Mouse (Mus musculus) ES-Bruce4 (cell line): ENCODE measurements around the gene Clasp1. TPM values are rescaled to one million over a fixed set of nuclear protein-coding genes. Genes with fewer than 3 reads are reported as not detected.
A peak's percentile ranks its signal among the peaks of the same experiment; 100 is the strongest.

Source experiments
- H3K27ac ChIP-seq: 2 replicates; pipeline ENCODE4 v1.5.1; 2012; ENCODE audit warnings: low read length, inconsistent platforms; ENCODE audit not compliant: insufficient read depth
- H3K27me3 ChIP-seq: 2 replicates; pipeline ENCODE4 v1.6.1; 2012; ENCODE audit warnings: mild to moderate bottlenecking, low read length, inconsistent platforms; ENCODE audit not compliant: control insufficient read depth, poor library complexity, insufficient read depth, severe bottlenecking
- H3K36me3 ChIP-seq: 2 replicates; pipeline ENCODE4 v1.6.1; 2012; ENCODE audit warnings: inconsistent platforms, mild to moderate bottlenecking, low read length, moderate library complexity; ENCODE audit not compliant: control insufficient read depth, poor library complexity, insufficient read depth, severe bottlenecking
- H3K4me1 ChIP-seq: one replicate; pipeline ENCODE4 v1.8.1; 2011; ENCODE audit warnings: low read length; ENCODE audit not compliant: control insufficient read depth, insufficient read depth
- H3K4me3 ChIP-seq: 2 replicates; pipeline ENCODE4 v1.5.1; 2011; ENCODE audit warnings: low read depth, mild to moderate bottlenecking, low read length
- H3K9ac ChIP-seq: 2 replicates; pipeline ENCODE4 v1.6.1; 2012; ENCODE audit warnings: low read depth, mild to moderate bottlenecking, inconsistent platforms; ENCODE audit not compliant: poor library complexity, severe bottlenecking
- H3K9me3 ChIP-seq: replicated peaks from 2 replicates; pipeline ENCODE4 v1.6.1; 2012; ENCODE audit warnings: mild to moderate bottlenecking, low read length, inconsistent platforms; ENCODE audit not compliant: control insufficient read depth, poor library complexity, insufficient read depth, severe bottlenecking
- CTCF ChIP-seq: IDR thresholded peaks from one replicate; pipeline ENCODE4 v1.8.1; 2011; ENCODE audit warnings: low read depth, low read length
- EP300 ChIP-seq: IDR thresholded peaks from 2 replicates; pipeline ENCODE4 v1.6.1; 2011; ENCODE audit warnings: low read depth, low read length; ENCODE audit not compliant: insufficient read depth
- POLR2A ChIP-seq: IDR thresholded peaks from one replicate; pipeline ENCODE4 v1.8.1; 2011; ENCODE audit warnings: low read length; ENCODE audit not compliant: insufficient read depth
- polyA plus RNA-seq: library from polyadenylated mRNA; stranded (reverse); fragments of >200 nt; gene quantifications from 2 replicates; pipeline ENCODE4 v1.2.4, GENCODE M21; 2011; ENCODE audit warnings: low read depth; ENCODE audit not compliant: missing spikeins, insufficient read depth, insufficient read length

Clasp1 gene
- 72.3 and 81.0 TPM in 2 replicates for polyA plus RNA-seq

DNA sequence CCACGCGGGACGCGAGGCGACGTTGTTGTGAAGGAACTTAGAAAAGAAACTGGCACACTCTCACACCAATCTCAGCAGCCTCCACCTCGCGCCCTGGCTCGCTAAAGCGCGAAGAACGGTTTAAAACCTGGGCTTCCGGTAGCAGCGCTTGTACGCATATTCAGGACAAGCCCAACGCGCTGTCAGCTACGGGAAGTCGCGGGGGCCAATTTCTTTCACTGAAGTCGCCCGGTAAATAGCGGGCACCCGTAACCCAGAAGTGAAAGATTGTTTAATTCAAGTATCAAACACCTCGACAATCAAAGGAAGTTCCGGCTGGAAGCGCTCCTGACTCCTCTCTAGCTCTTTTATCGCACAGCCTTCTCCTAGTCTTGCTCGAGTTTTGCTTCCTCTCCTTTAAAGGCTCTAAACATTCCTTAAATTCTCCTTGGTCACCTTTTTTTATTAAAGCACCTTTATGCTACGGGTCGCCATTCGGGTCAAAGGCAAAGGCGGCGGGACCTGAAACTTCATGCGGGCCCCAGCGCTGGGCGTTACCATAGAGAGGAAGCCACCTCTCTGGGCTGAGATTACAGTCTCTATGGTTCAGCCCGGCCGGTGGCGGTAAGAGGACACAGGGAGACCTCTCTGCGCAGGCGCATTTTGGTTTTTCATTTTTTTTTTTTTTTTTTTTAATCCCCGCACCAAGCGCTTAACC is at the start of gene Clasp1:
Clasp1 (plus strand) TSS at position 302 of the 697 bp plus-strand sequence.
- Histone ChIP-seq H3K27me3 (no peaks in the 10 kb centered on the region), H3K4me3 (peak within 1 kb of the TSS; percentile 99), H3K9me3 (no peaks in the 10 kb centered on the region), H3K36me3 (peaks cover 3% of the 10 kb centered on the region; the same call in 1 of the 2 replicates), H3K27ac (peak within 1 kb of the TSS; percentile 75), H3K9ac (peak within 1 kb of the TSS; percentile 85), H3K4me1 (no peaks in the 10 kb centered on the region)
- TF ChIP-seq POLR2A (peak; percentile 93), CTCF (no peak), EP300 (0 out of 2 replicates have a peak, but pooled peaks have one; percentile 11)

DNA sequence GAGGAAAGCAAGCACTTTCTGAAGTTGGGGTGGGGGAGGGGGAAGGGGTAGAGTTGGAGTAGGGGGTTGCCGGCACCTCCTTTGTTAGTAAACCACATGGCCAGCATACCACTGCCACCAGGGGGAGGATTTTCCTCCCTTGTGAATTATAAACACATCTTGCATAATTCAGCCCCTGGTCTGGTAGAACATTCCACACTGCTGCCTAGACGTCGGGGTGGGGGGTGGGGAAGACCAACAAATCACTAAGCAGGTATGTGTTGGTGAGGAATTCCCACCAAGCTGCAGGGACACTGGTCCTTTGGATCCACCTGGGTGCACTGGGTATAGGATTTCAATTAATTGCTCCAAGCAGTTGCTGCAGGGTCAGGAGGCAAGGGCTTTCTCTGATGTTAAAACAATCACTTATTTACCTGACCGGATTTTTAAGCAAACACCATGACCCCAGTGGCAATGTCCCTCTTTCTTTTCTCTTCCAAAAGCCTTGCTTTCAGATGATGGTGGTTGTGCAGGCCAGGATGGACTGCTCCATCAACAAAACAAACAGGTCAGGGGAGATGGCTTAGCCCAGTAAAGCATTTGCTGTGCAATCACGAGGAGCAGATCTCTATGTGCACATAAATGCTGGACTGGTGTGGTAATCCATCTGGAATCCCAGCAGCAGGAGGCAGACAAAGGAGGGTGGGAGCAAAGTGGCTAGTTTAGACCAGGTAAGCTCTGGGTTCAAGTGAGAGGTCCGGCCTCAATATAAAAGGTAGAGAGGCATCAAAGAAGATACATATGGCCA is 45.0 kb upstream of the Clasp1 start:
- Histone ChIP-seq H3K4me1 (peaks cover 7% of the 10 kb centered on the region), H3K4me3 (no peak overlapping the region), H3K27me3 (no peaks in the 10 kb centered on the region), H3K9ac (no peak overlapping the region), H3K9me3 (no peaks in the 10 kb centered on the region), H3K27ac (peak overlapping the region; percentile 41), H3K36me3 (no peaks in the 10 kb centered on the region)
- TF ChIP-seq POLR2A (no peak), CTCF (no peak), EP300 (peak; percentile 71)

DNA sequence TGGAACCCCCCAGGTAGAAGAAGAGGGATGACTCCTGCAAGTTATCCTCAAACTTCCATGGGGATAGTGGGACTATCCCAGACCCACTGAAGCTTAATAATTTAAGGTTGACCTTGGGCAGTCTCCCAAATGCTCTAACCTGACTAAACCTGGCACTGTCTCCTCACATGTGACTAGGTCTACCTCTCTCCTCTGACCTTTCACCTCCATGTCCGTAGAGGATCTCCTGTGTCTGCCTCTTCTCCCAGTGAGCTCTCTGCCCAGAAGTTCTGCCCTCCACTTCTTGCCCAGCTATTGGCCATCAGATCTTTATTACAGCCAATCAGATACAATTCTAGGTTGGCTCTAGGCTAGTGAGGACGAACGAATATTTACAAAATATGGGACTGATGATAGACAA is 38.9 kb upstream of the Clasp1 start:
- H3K4me3 ChIP-seq: no peak overlapping the region

DNA sequence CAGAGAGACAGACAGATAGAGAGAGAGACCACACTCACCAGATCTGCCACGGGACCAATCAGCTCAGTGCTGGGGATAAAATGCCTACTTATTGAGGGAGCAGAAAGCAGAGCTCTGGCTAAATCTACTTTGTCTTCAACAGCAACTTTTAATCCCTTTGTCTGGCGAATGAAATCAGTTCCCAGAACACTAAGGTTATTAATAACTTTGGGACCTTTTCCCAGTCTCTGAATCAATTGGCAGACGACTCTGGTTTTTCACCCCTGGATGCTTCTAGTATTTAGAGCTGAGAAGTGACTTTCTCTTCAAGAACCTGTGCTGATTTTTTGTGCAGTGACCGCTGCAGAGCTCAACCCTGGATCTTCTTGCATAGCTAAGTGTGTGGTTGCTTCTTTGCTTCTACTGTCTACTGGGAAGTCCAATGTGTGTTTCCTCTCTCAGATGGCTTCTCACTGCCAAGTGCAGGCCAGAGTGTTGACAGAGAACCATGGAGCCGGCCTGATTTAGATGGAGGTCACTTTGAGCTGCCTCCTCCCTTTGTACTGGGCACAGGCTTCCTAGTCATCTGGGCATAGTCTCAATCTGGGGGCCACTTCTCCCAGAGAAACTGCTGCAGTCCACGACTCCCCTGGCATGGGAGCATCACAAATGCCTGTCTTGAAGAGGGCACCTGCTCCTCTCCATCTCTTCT is 29.6 kb upstream of the Clasp1 start:
- no peaks in the 10 kb centered on the region for H3K36me3 ChIP-seq
- TF ChIP-seq POLR2A (no peak), CTCF (no peak), EP300 (no peak)
- no peaks in the 10 kb centered on the region; the same call in 1 of the 2 replicates for H3K27me3 ChIP-seq
- no peak overlapping the region for H3K4me3 ChIP-seq
- H3K4me1 ChIP-seq: peaks cover 2% of the 10 kb centered on the region
- no peak overlapping the region for H3K9ac ChIP-seq
- H3K27ac ChIP-seq: no peak overlapping the region
- no peaks in the 10 kb centered on the region for H3K9me3 ChIP-seq

More for the DNA sequence above, 38.9 kb upstream of the Clasp1 start:
- Histone ChIP-seq H3K9me3 (no peaks in the 10 kb centered on the region), H3K4me1 (peaks cover under 1% of the 10 kb centered on the region), H3K27me3 (no peaks in the 10 kb centered on the region), H3K9ac (no peak overlapping the region), H3K36me3 (no peaks in the 10 kb centered on the region), H3K27ac (no peak overlapping the region)
- no peak for TF ChIP-seq POLR2A
- no peak for TF ChIP-seq EP300
- no peak for TF ChIP-seq CTCF

DNA sequence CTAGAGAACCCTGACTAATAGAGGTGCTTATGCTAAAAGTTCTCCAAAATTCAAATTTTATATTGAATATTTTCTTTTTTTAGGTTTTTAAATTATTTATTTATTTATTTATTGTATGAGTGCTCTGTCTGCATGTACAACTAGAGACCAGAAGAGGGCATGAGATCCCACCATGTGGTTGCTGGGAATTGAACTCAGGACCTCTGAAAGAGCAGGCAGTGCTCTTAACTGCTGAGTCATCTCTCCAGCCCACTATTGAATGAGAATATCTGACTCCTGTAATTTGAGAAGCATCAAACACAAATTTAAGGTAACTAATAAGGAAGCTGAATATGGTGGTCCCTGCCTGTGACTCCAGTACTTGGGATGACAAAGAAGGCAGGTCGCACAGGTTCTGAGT is 20.9 kb upstream of the Clasp1 start:
- H3K9ac ChIP-seq: no peak overlapping the region
- H3K4me1 ChIP-seq: no peaks in the 10 kb centered on the region
- H3K36me3 ChIP-seq: no peaks in the 10 kb centered on the region
- H3K4me3 ChIP-seq: no peak overlapping the region
- H3K27me3 ChIP-seq: no peaks in the 10 kb centered on the region; the same call in 1 of the 2 replicates
- H3K9me3 ChIP-seq: no peaks in the 10 kb centered on the region
- TF ChIP-seq POLR2A: no peak
- TF ChIP-seq EP300: no peak
- TF ChIP-seq CTCF: no peak
- no peak overlapping the region; the same call in 1 of the 2 replicates for H3K27ac ChIP-seq
